Mouse (Mus musculus) liver, embryonic 14.5 days (tissue): ENCODE data around the gene Bcap31. TPM values are rescaled to one million over a fixed set of nuclear protein-coding genes. Genes with fewer than 3 reads are reported as not detected.

ENCODE experiments used
- ATAC-seq: fragments of 200-750 bp; cut with Nextera tagmentation; 2 replicates; pipeline ENCODE4 v1.8.0; 2017; ENCODE audit warnings: moderate number of reproducible peaks, mild to moderate bottlenecking, moderate library complexity; ENCODE audit not compliant: insufficient read depth
- DNase-seq, 3 experiments: peaks; one replicate each; pipeline ENCODE4 v3.0.0-alpha.2; 2012 to 2013; ENCODE audit warnings: low read depth in 3 of 3, low spot score in 3 of 3
- H3K27ac ChIP-seq: fragments of 300-500 bp; sonication (generic); 2 replicates; pipeline ENCODE4 v1.5.1; 2014; ENCODE audit warnings: moderate library complexity, mild to moderate bottlenecking, control low read depth, inconsistent platforms
- H3K27me3 ChIP-seq: fragments of 300-500 bp; sonication (generic); 2 replicates; pipeline ENCODE4 v1.6.1; 2014; ENCODE audit warnings: mild to moderate bottlenecking, low read length, moderate library complexity; ENCODE audit not compliant: control insufficient read depth, insufficient read depth
- H3K36me3 ChIP-seq: fragments of 300-500 bp; sonication (generic); replicated peaks from 2 replicates; pipeline ENCODE4 v1.6.1; 2014; ENCODE audit warnings: low read depth; ENCODE audit not compliant: control insufficient read depth, insufficient read depth
- H3K4me1 ChIP-seq, 2 experiments: fragments of 200-500 bp in 1 of 2; fragments of 300-500 bp in 1 of 2; sonication (generic) in 1 of 2; replicated peaks; 2 replicates each; pipeline ENCODE4 v1.6.1; 2012 to 2014; ENCODE audit warnings: antibody characterized with exemption in 1 of 2, inconsistent platforms in 1 of 2, low read length in 1 of 2; ENCODE audit not compliant: control insufficient read depth in 2 of 2, insufficient read depth in 2 of 2
- H3K4me2 ChIP-seq: fragments of 300-500 bp; sonication (generic); 2 replicates; pipeline ENCODE4 v1.6.1; 2014; ENCODE audit warnings: low read depth, mild to moderate bottlenecking, control low read depth, moderate library complexity
- H3K4me3 ChIP-seq, 2 experiments: fragments of 200-500 bp in 1 of 2; fragments of 300-500 bp in 1 of 2; sonication (generic) in 1 of 2; 2 replicates each; pipeline ENCODE4 v1.5.1; 2012 to 2014; ENCODE audit warnings: low read depth in 2 of 2, low read length in 2 of 2, mild to moderate bottlenecking in 2 of 2, control low read depth in 1 of 2, inconsistent platforms in 1 of 2, moderate library complexity in 1 of 2; ENCODE audit not compliant: insufficient read depth in 1 of 2
- H3K9ac ChIP-seq: fragments of 300-500 bp; sonication (generic); replicated peaks from 2 replicates; pipeline ENCODE4 v1.6.1; 2014; ENCODE audit warnings: mild to moderate bottlenecking, control low read depth, moderate library complexity
- H3K9me3 ChIP-seq: fragments of 300-500 bp; sonication (generic); 2 replicates; pipeline ENCODE4 v1.6.1; 2016; ENCODE audit warnings: low read length, mixed read lengths; ENCODE audit not compliant: control insufficient read depth
- CTCF ChIP-seq: IDR thresholded peaks from 2 replicates; pipeline ENCODE4 v1.5.1; 2016; ENCODE audit warnings: antibody characterized with exemption, low read depth, control low read depth
- EP300 ChIP-seq: IDR thresholded peaks from 2 replicates; pipeline ENCODE4 v1.6.1; 2016; ENCODE audit warnings: antibody characterized with exemption, low read depth
- whole genome bisulfite sequencing: fragments of 180-500 bp; shearing (Covaris S2); extraction: QIAGEN DNeasy Blood & Tissue Kit; methylation state at CpG from one replicate; pipeline ENCODE4 v1.1.7; 2014; ENCODE audit not compliant: insufficient replicate concordance; 5-methylcytosine and 5-hydroxymethylcytosine counted together
- polyA plus RNA-seq, 2 experiments: library from polyadenylated mRNA; depleted of rRNA in 1 of 2; stranded (reverse) in 1 of 2; unstranded in 1 of 2; fragments of >200 nt; fragmentation: Nextera tagmentation in 1 of 2; extraction: Ambion mirVana in 1 of 2; gene quantifications; 2 replicates each; pipeline versions ENCODE4 v1.2.1 to v1.2.3; 2012 to 2014

Gene Bcap31
- polyA plus RNA-seq, 2 experiments, result 41.7 to 136 TPM

DNA sequence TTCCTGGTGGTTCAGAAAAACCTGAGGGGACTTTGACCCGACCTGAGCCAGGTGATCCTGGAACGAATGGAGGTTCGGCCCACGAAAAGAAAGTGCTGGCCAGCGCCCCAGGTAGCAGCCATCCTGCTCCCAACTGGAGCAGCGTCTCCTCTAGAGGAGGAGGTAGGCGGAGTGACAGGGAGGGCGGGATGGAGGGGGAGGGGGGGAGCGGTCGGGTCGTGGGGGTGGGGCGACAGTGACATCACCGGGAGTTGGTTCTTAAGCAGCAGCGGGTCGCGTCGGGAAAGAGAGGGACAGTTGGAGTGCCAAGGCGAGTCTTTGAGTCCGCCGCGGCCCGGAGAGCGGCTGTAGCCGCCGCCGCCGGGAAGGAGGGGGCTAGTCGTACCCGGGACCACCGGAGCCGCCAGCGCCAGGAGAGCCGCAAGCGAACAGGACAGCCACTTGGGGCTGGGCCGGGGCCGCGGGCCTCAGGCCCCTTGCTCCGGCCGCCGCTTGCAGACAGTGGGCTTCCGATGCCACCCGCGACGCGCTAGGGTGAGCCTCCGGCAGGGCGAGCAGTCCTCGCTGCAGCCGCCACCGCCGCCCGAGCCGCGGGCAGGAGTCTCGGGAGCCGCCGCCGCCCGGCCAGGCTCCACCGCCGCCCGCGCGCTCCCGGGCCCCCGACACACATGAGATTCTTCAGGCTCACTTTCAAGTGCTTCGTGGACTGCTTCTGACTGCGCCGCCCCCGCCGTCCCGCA is 42.9 kb downstream of the Bcap31 start, which contains the start of gene Slc6a8:
Gene Slc6a8 (plus strand): TSS at position 272 of the 740 bp plus-strand sequence.
- H3K4me2 ChIP-seq, result peak within 1 kb of the TSS; percentile 59
- H3K27me3 ChIP-seq, result peaks cover 22% of the 10 kb centered on the region
- TF ChIP-seq CTCF, result no peak
- TF ChIP-seq EP300, result no peak
- 0 out of 2 replicates have a peak within 1 kb of the TSS, but pooled peaks have one; percentile 34 for H3K9ac ChIP-seq
- no peak for DNase-seq
- no peaks in the 10 kb centered on the region for H3K36me3 ChIP-seq
- peak within 1 kb of the TSS; percentile 37 to 49 for H3K4me3 ChIP-seq
- no peaks in the 10 kb centered on the region; a peak in 1 of 4 replicates for H3K4me1 ChIP-seq
- 10% methylated on average over 55 of the region's 72 CpGs for WGBS
- H3K27ac ChIP-seq, result no peak within 1 kb of the TSS
- peak; percentile 51; the same call in 1 of the 2 replicates for ATAC-seq
- no peaks in the 10 kb centered on the region for H3K9me3 ChIP-seq

DNA sequence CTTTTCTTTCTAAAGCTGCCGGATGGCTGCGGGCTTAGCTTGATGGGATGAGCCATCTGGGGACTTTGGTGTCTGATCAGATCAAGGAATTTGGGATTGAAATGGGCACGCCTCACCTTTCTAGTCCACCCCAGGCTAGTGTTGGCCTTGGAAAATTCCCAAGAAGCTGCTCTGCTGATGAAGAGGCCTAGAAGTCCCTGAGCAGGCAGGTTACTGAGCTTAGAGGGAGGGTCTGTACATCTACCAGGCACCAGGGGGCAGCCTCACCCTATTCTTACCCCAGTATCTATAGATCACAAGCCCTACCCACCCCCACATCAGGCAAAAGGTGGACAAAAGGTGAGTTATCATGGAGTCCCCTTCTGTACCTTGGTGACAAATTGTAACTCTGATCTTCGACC is 43.9 kb downstream of the Bcap31 start:
- Histone ChIP-seq H3K4me3 (no peak overlapping the region), H3K27me3 (peaks cover 22% of the 10 kb centered on the region), H3K27ac (no peak overlapping the region), H3K36me3 (no peaks in the 10 kb centered on the region), H3K4me1 (no peaks in the 10 kb centered on the region; a peak in 1 of 4 replicates), H3K9ac (no peak overlapping the region), H3K9me3 (no peaks in the 10 kb centered on the region), H3K4me2 (no peak overlapping the region)
- DNase-seq (no peak), ATAC-seq (no peak)
- WGBS, result 56% methylated on average over 4 of the region's 4 CpGs
- peak; percentile 60 for TF ChIP-seq CTCF
- no peak for TF ChIP-seq EP300

DNA sequence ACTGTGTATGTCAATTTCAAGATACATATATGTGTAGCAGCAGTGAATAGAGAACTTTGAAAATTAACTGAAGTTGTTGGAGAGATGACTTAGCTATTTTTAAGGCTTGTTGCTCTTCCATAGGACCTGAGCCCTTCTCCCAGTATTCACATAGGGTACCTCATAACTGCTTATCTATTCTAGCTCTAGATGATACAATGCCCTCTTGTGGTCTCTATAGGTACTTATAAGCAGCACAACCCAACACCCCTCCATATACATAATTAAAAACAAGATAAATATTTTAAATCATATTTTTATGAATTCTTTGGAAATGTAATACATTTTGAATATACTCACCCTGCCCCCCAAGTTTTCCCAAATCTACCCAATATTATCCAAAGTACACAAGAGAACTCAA is 52.8 kb downstream of the Bcap31 start:
- H3K27ac ChIP-seq, result no peak overlapping the region
- no peak for TF ChIP-seq EP300
- peak; percentile 28; the same call in 1 of the 2 replicates for TF ChIP-seq CTCF
- no peaks in the 10 kb centered on the region for H3K4me1 ChIP-seq
- ATAC-seq (no peak), DNase-seq (no peak)
- no peaks in the 10 kb centered on the region for H3K36me3 ChIP-seq
- H3K9ac ChIP-seq, result no peak overlapping the region
- H3K27me3 ChIP-seq, result no peaks in the 10 kb centered on the region; the same call in 1 of the 2 replicates
- no peak overlapping the region for H3K4me3 ChIP-seq
- no peaks in the 10 kb centered on the region for H3K9me3 ChIP-seq
- H3K4me2 ChIP-seq, result no peak overlapping the region

DNA sequence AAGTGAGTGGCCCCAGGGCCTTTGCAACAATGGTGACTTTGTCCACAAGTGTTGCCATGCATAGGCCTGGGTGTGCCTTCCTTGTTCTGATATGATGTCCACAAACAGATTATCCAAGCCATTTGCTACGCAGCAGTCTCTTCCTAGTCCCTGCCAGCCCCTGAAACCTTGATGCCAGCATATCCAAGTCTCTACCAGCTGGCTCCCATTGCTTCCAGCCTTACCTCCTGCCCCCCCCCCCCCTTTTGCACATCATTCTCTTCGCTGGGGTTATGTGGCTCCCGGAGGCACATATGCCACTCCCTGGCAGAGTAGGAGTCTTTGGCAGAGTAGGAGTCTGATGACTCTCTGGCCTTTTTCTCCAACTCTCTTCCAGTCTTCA is 55.7 kb downstream of the Bcap31 start:
- no peaks in the 10 kb centered on the region for H3K9me3 ChIP-seq
- 43% methylated on average over 3 of the region's 3 CpGs for WGBS
- H3K27ac ChIP-seq, result no peak overlapping the region
- H3K36me3 ChIP-seq, result no peaks in the 10 kb centered on the region
- H3K27me3 ChIP-seq, result no peaks in the 10 kb centered on the region; the same call in 1 of the 2 replicates
- no peak for DNase-seq
- no peak for ATAC-seq
- H3K9ac ChIP-seq, result no peak overlapping the region
- peak overlapping the region; percentile 21 to 28; a peak in 1 of 4 replicates for H3K4me3 ChIP-seq
- TF ChIP-seq EP300 (no peak), CTCF (no peak)
- peak overlapping the region; percentile 57 for H3K4me2 ChIP-seq
- no peaks in the 10 kb centered on the region for H3K4me1 ChIP-seq

DNA sequence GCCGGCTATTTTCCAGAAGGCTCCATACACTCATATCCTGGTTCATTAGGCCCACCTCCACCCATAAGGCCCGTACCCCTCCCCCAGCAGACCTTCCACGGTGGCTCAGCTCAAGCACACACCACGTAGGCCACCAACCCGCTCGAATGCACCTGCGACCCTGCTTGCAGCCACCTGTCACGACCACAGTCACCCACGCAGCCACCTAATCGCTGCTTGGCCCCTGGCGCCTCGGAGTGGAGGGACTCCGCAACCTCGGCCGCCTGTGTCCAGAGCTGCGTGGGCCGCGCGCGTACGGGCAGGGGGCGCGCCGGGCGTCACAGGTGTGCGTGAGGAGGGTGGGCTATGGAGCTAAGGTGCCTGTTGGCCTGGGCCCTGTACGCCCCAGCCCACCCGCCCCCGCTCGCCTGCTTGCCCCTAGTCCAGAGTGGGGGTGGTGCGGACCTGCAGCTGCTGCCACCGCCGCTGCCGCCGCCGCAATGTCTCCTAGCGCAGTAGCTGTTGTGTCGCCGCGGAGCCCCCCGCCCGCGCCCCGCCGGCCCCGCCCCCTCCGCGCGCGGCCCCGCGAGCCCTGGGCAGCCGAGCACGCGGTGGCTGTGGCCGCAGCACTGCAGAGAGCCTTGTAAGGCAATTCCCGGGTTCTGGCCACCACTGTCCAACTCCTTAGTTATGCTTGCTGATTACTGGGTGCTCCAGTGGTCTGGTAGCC is 56.2 kb downstream of the Bcap31 start, which contains the start of gene Pnck:
Gene Pnck (minus strand): TSS at position 543 of the 709 bp plus-strand sequence.
- H3K4me2 ChIP-seq, result peak within 1 kb of the TSS; percentile 57
- DNase-seq, result no peak
- no peak within 1 kb of the TSS for H3K9ac ChIP-seq
- WGBS, result 20% methylated on average over 47 of the region's 57 CpGs
- no peaks in the 10 kb centered on the region; the same call in 1 of the 2 replicates for H3K27me3 ChIP-seq
- H3K4me1 ChIP-seq, result no peaks in the 10 kb centered on the region
- H3K4me3 ChIP-seq, result peak within 1 kb of the TSS; percentile 21 to 28; a peak in 2 of 4 replicates
- TF ChIP-seq CTCF (no peak), EP300 (no peak)
- H3K36me3 ChIP-seq, result no peaks in the 10 kb centered on the region
- ATAC-seq, result no peak
- no peaks in the 10 kb centered on the region for H3K9me3 ChIP-seq
- H3K27ac ChIP-seq, result no peak within 1 kb of the TSS
